Mouse (Mus musculus) cortical plate, adult 2 months (tissue): ENCODE measurements around the gene Cacna2d3. TPM values are rescaled to one million over a fixed set of nuclear protein-coding genes. Genes with fewer than 3 reads are reported as not detected.

Experiments
- H3K27ac ChIP-seq: fragments of 200-500 bp; 2 replicates; pipeline ENCODE4 v1.5.1; 2012; ENCODE audit warnings: low read length, control low read depth, inconsistent platforms; ENCODE audit not compliant: insufficient read depth
- H3K4me1 ChIP-seq: fragments of 200-500 bp; 2 replicates; pipeline ENCODE4 v1.6.1; 2011; ENCODE audit warnings: low read length; ENCODE audit not compliant: control insufficient read depth, insufficient read depth
- H3K4me3 ChIP-seq: fragments of 200-500 bp; 2 replicates; pipeline ENCODE4 v1.5.1; 2011; ENCODE audit warnings: mild to moderate bottlenecking, low read length, control low read depth; ENCODE audit not compliant: insufficient read depth
- CTCF ChIP-seq: fragments of 200-500 bp; IDR thresholded peaks from 2 replicates; pipeline ENCODE4 v1.5.1; 2011; ENCODE audit warnings: mild to moderate bottlenecking, control low read depth, low read length; ENCODE audit not compliant: insufficient read depth; ENCODE audit errors: extremely low read depth
- POLR2A ChIP-seq: fragments of 200-500 bp; IDR thresholded peaks from 2 replicates; pipeline ENCODE4 v1.6.1; 2011; ENCODE audit warnings: mild to moderate bottlenecking, low read length, control low read depth; ENCODE audit not compliant: insufficient read depth; ENCODE audit errors: extremely low read depth
- polyA plus RNA-seq: library from polyadenylated mRNA; depleted of rRNA; stranded (reverse); fragments of >200 nt; gene quantifications from 2 replicates; pipeline ENCODE4 v1.2.3, GENCODE M21; 2012

Gene Cacna2d3
- polyA plus RNA-seq, 1 experiment: 75.4 TPM

DNA sequence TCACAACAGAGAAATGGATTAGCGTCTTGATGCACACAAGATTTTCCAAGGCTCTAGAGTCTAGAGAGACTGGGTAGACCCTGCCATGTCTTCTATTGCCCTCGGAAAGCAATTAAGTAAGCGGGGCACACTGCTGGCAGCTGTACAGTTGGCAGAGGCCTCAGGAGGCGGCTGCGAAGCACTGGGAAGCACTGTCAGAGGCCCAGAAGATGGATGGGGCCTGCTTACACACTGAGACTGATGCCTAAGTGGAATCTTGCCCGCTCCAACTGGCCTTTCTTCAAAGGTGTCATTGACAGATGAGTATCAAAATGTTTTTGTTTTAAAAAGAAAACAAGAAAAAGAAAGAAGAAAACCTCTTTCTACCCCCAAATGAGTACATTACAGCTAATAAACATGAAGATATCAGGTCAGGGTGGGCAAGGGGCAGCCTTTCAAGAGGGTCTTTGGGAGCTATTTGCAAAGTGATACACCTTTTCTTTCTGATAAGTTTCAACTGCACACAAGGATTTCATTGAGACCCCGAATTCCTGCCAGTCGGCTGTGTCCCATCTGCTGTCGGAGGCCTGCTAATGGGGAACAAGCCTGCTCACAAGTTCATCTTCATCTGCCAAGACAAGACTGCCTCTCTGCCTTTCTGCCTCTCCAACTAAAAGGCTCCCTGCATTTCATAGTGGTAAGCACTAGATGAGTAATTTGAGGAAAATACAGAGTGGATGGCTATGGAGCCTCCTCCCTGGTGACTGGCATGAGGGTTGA, 680.9 kb downstream of the Cacna2d3 start:
- Histone ChIP-seq H3K4me3 (no peak overlapping the region), H3K4me1 (no peaks in the 10 kb centered on the region), H3K27ac (no peak overlapping the region)
- TF ChIP-seq CTCF: no peak
- no peak for TF ChIP-seq POLR2A

DNA sequence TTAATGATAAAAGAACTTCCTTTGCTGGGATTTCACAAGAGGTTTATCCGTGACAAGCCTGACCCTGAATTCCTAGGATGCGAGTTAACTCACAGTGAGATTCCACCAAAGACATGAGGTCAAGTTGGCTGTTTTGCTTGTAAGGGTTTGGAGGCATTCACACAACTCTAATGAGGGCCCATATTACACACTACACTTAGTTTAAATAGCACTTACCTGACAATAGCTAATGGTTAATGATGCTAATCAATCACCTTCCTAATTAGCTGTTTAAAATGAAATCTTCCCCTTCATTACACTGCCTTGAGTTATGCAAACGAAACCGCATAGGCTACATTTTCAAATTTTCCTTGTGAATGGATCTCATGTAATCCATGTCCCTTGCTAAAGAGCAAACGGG, 683.4 kb downstream of the Cacna2d3 start:
- no peak for TF ChIP-seq CTCF
- TF ChIP-seq POLR2A: no peak
- Histone ChIP-seq H3K27ac (no peak overlapping the region), H3K4me3 (no peak overlapping the region), H3K4me1 (no peaks in the 10 kb centered on the region)

DNA sequence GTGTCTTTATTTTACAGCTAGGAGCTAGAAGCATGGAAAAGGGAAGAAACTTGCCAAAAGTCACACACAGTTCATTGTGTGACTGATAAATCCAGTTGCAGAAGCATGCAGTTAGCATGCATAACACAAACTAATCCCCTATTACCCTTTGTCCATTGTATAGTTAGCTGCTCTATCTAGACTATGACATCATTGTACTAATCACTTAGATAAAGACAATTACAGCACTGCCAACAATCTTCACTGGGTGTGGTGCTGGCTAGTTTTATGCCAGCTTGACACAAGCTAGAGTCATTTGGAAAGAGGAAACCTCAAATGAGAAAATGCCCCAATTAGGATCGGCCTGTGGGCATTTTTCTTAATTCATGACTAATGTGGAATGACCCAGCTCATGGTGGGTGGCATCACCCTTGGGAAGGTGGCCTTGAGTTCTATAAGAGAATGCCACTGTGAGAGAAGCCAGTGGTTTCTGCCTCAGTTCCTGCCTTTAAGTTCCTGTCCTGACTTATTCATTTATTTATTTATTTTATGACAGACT, 689.7 kb downstream of the Cacna2d3 start:
- no peak overlapping the region for H3K27ac ChIP-seq
- no peak overlapping the region for H3K4me3 ChIP-seq
- TF ChIP-seq POLR2A: no peak
- TF ChIP-seq CTCF: no peak
- H3K4me1 ChIP-seq: peaks cover 4% of the 10 kb centered on the region; the same call in 1 of the 2 replicates

DNA sequence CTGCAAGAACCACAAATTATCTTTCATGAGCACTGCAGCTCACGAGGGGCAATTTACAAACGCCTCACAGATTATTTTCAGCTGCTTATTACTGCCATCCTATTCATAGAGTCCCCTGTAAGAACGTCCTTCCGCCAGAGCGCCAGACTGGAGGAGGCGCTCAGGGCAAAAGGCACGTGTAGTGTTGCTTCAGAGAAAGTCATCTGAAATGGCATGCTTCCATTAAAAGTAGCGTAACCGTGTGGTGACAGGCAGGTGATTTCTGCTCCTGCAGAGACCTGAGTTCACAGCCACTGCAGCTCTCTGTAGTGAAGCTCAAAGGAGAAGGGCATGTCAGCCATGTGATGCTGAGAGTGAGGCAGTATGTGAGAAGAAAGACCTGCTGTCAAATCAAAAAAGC, 691.1 kb downstream of the Cacna2d3 start:
- Histone ChIP-seq H3K4me3 (no peak overlapping the region), H3K27ac (no peak overlapping the region), H3K4me1 (peaks cover 4% of the 10 kb centered on the region; the same call in 1 of the 2 replicates)
- TF ChIP-seq CTCF (no peak), POLR2A (no peak)

DNA sequence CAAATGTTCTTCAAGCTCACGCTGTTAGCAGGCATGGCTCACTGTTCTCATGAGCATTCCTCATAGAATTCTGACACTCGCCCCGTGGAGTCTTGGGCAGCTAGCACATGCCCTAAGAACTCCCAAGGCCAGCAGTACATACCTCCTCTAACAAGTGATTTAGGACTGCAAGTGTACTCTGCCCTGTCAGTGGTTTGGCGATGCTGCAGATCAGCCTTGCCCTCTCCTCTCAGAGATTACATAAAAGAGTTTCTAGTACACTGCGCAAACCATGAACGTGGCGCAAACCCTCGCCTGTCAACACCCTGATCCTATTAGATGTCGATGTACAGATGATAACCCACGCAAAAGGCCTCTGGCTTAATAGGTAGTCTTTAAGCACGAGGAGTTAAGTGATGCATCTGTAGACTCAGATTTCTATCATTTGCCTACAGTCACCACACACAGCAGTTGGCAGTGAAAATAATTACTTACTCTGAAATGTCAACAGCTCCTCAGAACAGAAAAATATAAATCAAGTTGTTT, 691.7 kb downstream of the Cacna2d3 start:
- no peak overlapping the region for H3K27ac ChIP-seq
- H3K4me3 ChIP-seq: no peak overlapping the region
- peaks cover 4% of the 10 kb centered on the region; the same call in 1 of the 2 replicates for H3K4me1 ChIP-seq
- TF ChIP-seq POLR2A (no peak), CTCF (no peak)

DNA sequence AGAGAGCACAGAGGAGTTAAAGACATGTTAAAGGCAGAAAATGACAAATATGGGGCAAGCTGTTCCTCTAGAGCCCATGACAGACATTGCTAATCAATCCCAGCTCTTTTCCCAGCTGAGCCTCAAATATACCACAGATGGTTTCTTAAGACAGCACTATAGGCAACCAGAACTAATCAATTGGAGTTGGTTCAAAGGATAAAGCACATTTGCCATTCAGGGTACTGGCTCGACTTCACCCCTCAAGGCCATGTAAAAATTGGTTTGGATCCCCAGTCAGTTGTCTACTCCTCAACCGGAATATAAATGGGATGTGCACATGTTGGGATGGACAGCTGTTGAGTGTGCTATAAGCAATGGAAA, 692.6 kb downstream of the Cacna2d3 start:
- H3K27ac ChIP-seq: no peak overlapping the region

DNA sequence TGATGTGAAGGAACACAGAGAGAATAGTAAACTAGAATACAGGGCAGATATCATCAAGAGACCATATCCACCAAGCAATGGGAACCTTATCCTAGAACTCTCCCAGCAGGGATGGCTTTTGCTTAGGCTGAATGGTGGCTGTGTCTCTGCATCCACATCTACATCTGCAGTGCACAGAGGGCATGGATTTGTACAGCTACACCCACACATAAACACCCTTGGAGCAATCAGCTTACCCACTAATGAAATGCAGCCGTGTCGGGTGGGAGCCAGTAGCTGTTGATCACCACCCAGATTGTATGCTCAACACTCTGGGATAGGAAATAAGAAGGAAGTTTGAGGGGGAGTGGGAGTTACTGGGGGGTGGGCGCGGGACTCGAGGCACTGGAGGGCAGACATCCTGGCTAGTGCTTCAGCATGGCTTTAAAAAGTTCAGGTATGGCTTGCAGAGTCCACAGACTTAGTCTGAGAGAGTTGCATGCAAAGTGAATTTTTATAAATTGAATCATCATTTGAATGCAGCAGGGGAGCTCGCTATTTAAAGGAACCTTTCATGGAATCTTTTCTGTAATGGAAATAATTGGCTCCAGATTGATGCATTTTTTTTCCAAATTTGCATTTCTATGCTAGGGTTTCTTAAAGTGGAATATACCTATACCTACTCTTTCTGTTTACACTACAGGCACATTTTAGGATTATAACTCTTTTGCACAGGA, 693.1 kb downstream of the Cacna2d3 start:
- TF ChIP-seq CTCF (no peak), POLR2A (no peak)
- Histone ChIP-seq H3K27ac (no peak overlapping the region), H3K4me1 (peaks cover 4% of the 10 kb centered on the region; the same call in 1 of the 2 replicates), H3K4me3 (no peak overlapping the region)

More for the DNA sequence above, 692.6 kb downstream of the Cacna2d3 start:
- Histone ChIP-seq H3K4me1 (peaks cover 4% of the 10 kb centered on the region; the same call in 1 of the 2 replicates), H3K4me3 (no peak overlapping the region)
- TF ChIP-seq POLR2A: no peak
- TF ChIP-seq CTCF: no peak

DNA sequence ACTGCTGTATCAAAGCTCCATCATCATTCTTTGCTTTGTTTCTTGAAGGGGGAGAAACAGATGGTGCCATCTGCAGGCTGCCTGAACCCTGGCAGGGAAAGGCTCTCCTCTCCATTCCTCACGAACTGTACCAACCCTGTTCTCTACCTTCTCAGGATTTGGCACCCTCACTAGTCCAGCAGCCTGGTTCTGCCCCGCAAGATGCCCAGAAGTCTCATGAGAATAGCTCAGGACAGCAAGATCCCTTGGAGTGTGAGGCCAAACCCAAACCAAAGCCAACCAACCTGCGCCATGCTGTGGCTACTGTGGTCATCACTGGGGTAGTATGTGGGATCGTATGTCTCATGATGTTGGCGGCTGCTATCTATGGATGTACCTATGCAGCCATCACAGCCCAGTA, 694.4 kb downstream of the Cacna2d3 start:
- Histone ChIP-seq H3K27ac (no peak overlapping the region), H3K4me3 (no peak overlapping the region), H3K4me1 (peaks cover 4% of the 10 kb centered on the region; the same call in 1 of the 2 replicates)
- TF ChIP-seq CTCF (peak; percentile 30; the same call in 1 of the 2 replicates), POLR2A (no peak)

DNA sequence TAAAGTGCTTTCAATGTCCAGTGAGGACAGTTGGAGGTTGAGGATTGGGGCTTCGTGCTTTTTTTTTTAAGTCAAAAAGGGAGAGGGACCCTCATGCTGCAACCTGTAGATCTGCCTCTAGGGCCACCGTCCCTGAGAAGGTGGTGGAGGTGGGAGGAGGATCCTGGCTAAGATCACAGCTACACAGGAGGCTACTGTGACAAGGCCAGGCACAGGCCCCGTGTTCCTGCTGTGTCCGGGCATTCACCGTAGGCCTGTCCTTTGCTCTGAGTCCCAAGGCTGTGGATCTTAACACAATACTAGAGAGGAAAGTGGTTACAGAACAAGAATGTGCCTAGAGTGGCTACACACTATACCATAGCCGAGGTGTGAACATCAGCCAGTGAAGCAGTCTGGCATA, 696.3 kb downstream of the Cacna2d3 start:
- Histone ChIP-seq H3K27ac (no peak overlapping the region), H3K4me1 (peaks cover 2% of the 10 kb centered on the region; the same call in 1 of the 2 replicates), H3K4me3 (no peak overlapping the region)
- TF ChIP-seq POLR2A: no peak
- no peak for TF ChIP-seq CTCF

DNA sequence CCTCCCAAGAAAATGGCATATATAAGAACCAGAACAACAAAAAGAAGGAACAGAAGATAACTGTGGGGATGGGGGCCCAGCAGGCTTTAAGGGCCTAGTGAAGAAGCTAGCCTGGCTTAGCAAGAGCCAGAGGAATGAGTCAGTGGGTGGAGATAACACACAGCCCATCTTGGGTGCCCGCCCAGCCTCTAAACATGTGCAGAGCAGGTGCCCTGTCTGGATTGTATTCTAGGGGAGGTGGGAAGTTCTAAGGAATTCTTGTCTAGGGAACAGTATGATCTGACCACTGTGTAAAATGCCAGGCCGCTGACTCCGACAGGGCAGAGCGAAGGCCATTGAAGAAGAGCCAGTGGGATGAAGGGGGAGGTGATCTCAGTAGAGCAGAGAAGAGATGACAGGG, 698.4 kb downstream of the Cacna2d3 start:
- TF ChIP-seq POLR2A (no peak), CTCF (no peak)

More for the DNA sequence above, 698.4 kb downstream of the Cacna2d3 start:
- no peaks in the 10 kb centered on the region for H3K4me1 ChIP-seq
- H3K4me3 ChIP-seq: no peak overlapping the region
- no peak overlapping the region for H3K27ac ChIP-seq
